Mouse (Mus musculus) neural tube, embryonic 11.5 days (tissue): Measurements from ENCODE around the gene Ppp2r2d. TPM values are rescaled to one million over a fixed set of nuclear protein-coding genes. Genes with fewer than 3 reads are reported as not detected.

Experiments
- ATAC-seq: fragments of 200-750 bp; cut with Nextera tagmentation; 2 replicates; pipeline ENCODE4 v1.8.0; 2017; ENCODE audit warnings: moderate number of reproducible peaks, mild to moderate bottlenecking, moderate TSS enrichment, moderate library complexity; ENCODE audit not compliant: insufficient read depth, low FRiP score, low TSS enrichment
- DNase-seq: peaks from one replicate; pipeline ENCODE4 v3.0.0-alpha.2; 2015; ENCODE audit warnings: low spot score
- H3K27ac ChIP-seq: fragments of 300-500 bp; sonication (generic); 2 replicates; pipeline ENCODE4 v1.5.1; 2014; ENCODE audit warnings: low read depth, mild to moderate bottlenecking, low read length
- H3K27me3 ChIP-seq: fragments of 300-500 bp; sonication (generic); 2 replicates; pipeline ENCODE4 v1.6.1; 2014; ENCODE audit warnings: mild to moderate bottlenecking, low read length, mixed read lengths; ENCODE audit not compliant: control insufficient read depth, insufficient read depth
- H3K36me3 ChIP-seq: fragments of 300-500 bp; sonication (generic); 2 replicates; pipeline ENCODE4 v1.6.1; 2014; ENCODE audit warnings: mild to moderate bottlenecking, low read length, moderate library complexity, mixed read lengths; ENCODE audit not compliant: control insufficient read depth, insufficient read depth
- H3K4me1 ChIP-seq: fragments of 300-500 bp; sonication (generic); 2 replicates; pipeline ENCODE4 v1.6.1; 2014; ENCODE audit warnings: low read length, mixed read lengths; ENCODE audit not compliant: control insufficient read depth, insufficient read depth
- H3K4me2 ChIP-seq: fragments of 300-500 bp; sonication (generic); 2 replicates; pipeline ENCODE4 v1.6.1; 2014; ENCODE audit warnings: low read depth, mild to moderate bottlenecking, moderate library complexity
- H3K4me3 ChIP-seq: fragments of 300-500 bp; sonication (generic); 2 replicates; pipeline ENCODE4 v1.5.1; 2014; ENCODE audit warnings: low read depth, low read length
- H3K9ac ChIP-seq: fragments of 300-500 bp; sonication (generic); 2 replicates; pipeline ENCODE4 v1.6.1; 2014; ENCODE audit warnings: mild to moderate bottlenecking, low read length
- H3K9me3 ChIP-seq: fragments of 300-500 bp; sonication (generic); 2 replicates; pipeline ENCODE4 v1.6.1; 2016; ENCODE audit warnings: low read length; ENCODE audit not compliant: control insufficient read depth
- WGBS: fragments of 180-500 bp; shearing (Covaris S2); extraction: QIAGEN DNeasy Blood & Tissue Kit; methylation state at CpG from one replicate; pipeline ENCODE4 v1.1.7; 2014; 5-methylcytosine and 5-hydroxymethylcytosine counted together
- polyA plus RNA-seq: library from polyadenylated mRNA; unstranded; fragments of >200 nt; fragmentation: Nextera tagmentation; extraction: Ambion mirVana; gene quantifications from 2 replicates; pipeline ENCODE4 v1.2.1, GENCODE M21; 2014

Gene Ppp2r2d
- polyA plus RNA-seq, 1 experiment from 2014 or later: 81.7 TPM

GRCm38 (mm10) chr7:138928456-138928855, 82.6 kb downstream of the Ppp2r2d start:
- Histone ChIP-seq H3K4me3 (no peak overlapping the region), H3K9me3 (no peaks in the 10 kb centered on the region), H3K27me3 (no peaks in the 10 kb centered on the region), H3K4me1 (no peaks in the 10 kb centered on the region), H3K27ac (no peak overlapping the region), H3K4me2 (no peak overlapping the region), H3K36me3 (no peaks in the 10 kb centered on the region), H3K9ac (no peak overlapping the region)
- 91% methylated on average over 4 of the region's 4 CpGs for WGBS
- no peak for ATAC-seq
- no peak for DNase-seq

Other genes with a start within 250 kb of the Ppp2r2d start
- gene Mapk1ip1, start 194 bp downstream of the Ppp2r2d start, polyA plus RNA-seq: 16.0 and 16.7 TPM in 2 replicates
- 87.2 and 89.2 TPM in 2 replicates for gene Bnip3, start 63.4 kb downstream of the Ppp2r2d start, polyA plus RNA-seq
- 2.7 and 3.5 TPM in 2 replicates for gene Jakmip3, start 94.7 kb downstream of the Ppp2r2d start, polyA plus RNA-seq
- gene Dpysl4, start 239.9 kb downstream of the Ppp2r2d start, polyA plus RNA-seq: 295 and 318 TPM in 2 replicates